Mouse (Mus musculus): Measurements from ENCODE around the gene Olfr1212. TPM values are rescaled to one million over a fixed set of nuclear protein-coding genes. Genes with fewer than 3 reads are reported as not detected.

Gene Olfr1212
- polyA plus RNA-seq (2015; fragmentation: Nextera tagmentation; extraction: Ambion mirVana), result not detected in 2 replicates

DNA sequence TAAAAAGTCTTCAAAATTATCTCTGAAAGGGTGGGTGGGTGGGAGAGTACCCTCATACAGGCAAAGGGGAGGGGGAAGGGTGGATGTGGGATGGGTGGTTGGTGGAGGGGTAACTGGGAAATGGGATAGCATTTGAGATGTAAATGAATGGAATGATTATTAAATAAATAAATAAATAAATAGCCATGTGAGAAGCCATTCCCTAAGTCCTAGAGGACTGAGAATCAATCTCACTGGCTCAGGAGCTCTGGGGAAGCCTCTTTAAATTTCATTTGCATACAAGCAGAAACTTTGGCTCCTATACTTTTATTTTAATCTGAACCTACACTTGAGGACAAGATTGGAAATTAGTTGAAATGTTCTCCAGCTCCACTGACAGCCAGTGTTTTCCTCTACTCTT lies at the start of gene Olfr1212:
Olfr1212 (plus strand) TSS at position 301 of the 400 bp plus-strand sequence.
- H3K9me3 ChIP-seq, result no peaks in the 10 kb centered on the region
- no peaks in the 10 kb centered on the region for H3K27me3 ChIP-seq (replicated peaks)
- no peak for ATAC-seq (replicated peaks)
- H3K27ac ChIP-seq, result no peak within 1 kb of the TSS
- no peaks in the 10 kb centered on the region for H3K36me3 ChIP-seq (replicated peaks)
- H3K4me2 ChIP-seq, result no peak within 1 kb of the TSS
- no peak within 1 kb of the TSS for H3K9ac ChIP-seq
- H3K4me1 ChIP-seq, result no peaks in the 10 kb centered on the region
- no peak within 1 kb of the TSS for H3K4me3 ChIP-seq

DNA sequence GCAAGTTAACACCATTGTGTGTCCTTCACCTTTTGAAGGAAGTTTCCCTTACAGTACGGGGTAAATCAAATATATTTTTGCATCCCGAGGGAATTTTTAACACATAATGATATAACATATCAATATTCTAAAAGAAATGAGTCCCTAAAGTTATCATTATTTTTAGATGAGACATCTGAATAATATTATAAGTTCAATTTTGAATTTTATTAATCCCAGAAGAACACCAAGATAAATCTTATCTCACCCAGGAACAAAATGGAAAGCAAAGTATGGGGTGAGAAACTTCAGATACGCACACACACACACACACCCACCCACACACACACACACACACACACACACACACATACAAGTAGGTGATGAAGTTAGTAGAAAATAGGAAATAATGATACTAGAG lies 38.7 kb upstream of the Olfr1212 start, which contains the start of gene Olfr1209:
Olfr1209 (minus strand) TSS at position 101 of the 400 bp plus-strand sequence.
- 95% methylated on average over 3 of the region's 3 CpGs for WGBS
- Histone ChIP-seq H3K9me3 (no peaks in the 10 kb centered on the region), H3K27me3 (replicated peaks) (no peaks in the 10 kb centered on the region), H3K36me3 (replicated peaks) (no peaks in the 10 kb centered on the region), H3K9ac (no peak within 1 kb of the TSS), H3K4me1 (no peaks in the 10 kb centered on the region), H3K4me3 (no peak within 1 kb of the TSS), H3K4me2 (no peak within 1 kb of the TSS), H3K27ac (no peak within 1 kb of the TSS)
- no peak for ATAC-seq (replicated peaks)

GRCm38 (mm10) chr2:88938011-88938410 lies 15.8 kb upstream of the Olfr1212 start, which contains the start of gene Olfr1211:
TSS of gene Olfr1211 (minus strand) at chr2:88938111.
- 94% methylated on average over 1 of the region's 1 CpGs for WGBS
- Histone ChIP-seq H3K27me3 (replicated peaks) (no peaks in the 10 kb centered on the region), H3K4me3 (no peak within 1 kb of the TSS), H3K4me1 (no peaks in the 10 kb centered on the region), H3K36me3 (replicated peaks) (no peaks in the 10 kb centered on the region), H3K27ac (no peak within 1 kb of the TSS), H3K9me3 (no peaks in the 10 kb centered on the region), H3K9ac (no peak within 1 kb of the TSS), H3K4me2 (no peak within 1 kb of the TSS)
- ATAC-seq (replicated peaks), result no peak

DNA sequence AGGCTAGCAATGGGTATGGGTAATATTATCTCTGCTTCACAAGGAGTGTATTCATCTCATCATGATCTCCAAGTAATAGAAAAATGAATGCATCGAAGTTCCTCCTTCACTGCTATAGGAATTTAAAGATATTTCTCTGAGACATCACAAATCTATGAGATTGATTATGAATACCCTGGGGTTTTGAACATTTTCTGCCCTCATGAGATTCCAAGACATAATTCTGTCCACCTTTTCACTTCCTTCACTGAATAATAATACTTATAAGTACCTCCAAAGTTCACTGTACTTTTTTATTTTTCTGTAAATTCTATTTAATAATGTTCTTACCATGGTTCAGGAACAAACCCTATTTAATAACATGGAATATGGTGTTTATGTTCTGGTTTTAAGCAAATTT lies 26.4 kb downstream of the Olfr1212 start, which contains the start of gene Gm13762:
Gm13762 (minus strand) TSS at position 101 of the 400 bp plus-strand sequence.
- Histone ChIP-seq H3K36me3 (replicated peaks) (no peaks in the 10 kb centered on the region), H3K27me3 (replicated peaks) (no peaks in the 10 kb centered on the region), H3K4me3 (no peak within 1 kb of the TSS), H3K4me2 (no peak within 1 kb of the TSS), H3K27ac (no peak within 1 kb of the TSS), H3K9ac (no peak within 1 kb of the TSS), H3K9me3 (no peaks in the 10 kb centered on the region), H3K4me1 (no peaks in the 10 kb centered on the region)
- no peak for ATAC-seq (replicated peaks)
- 80% methylated on average over 1 of the region's 1 CpGs for WGBS

- 81% methylated on average over 1 of the region's 1 CpGs for WGBS
- Histone ChIP-seq H3K27ac (no peak within 1 kb of the TSS), H3K4me3 (no peak within 1 kb of the TSS), H3K4me2 (no peak within 1 kb of the TSS), H3K27me3 (replicated peaks) (no peaks in the 10 kb centered on the region), H3K9ac (no peak within 1 kb of the TSS), H3K9me3 (no peaks in the 10 kb centered on the region), H3K36me3 (replicated peaks) (no peaks in the 10 kb centered on the region), H3K4me1 (no peaks in the 10 kb centered on the region)
- ATAC-seq (replicated peaks), result no peak
Measured at GRCm38 (mm10) chr2:88992553-88992952, 38.8 kb downstream of the Olfr1212 start, which contains the start of gene Olfr1214. TSS of gene Olfr1214 (minus strand) at chr2:88992653.

GRCm38 (mm10) chr2:89006873-89007272 lies 53.1 kb downstream of the Olfr1212 start, which contains the start of gene Olfr1215:
TSS of gene Olfr1215 (minus strand) at chr2:89006973.
- Histone ChIP-seq H3K4me2 (no peak within 1 kb of the TSS), H3K9ac (no peak within 1 kb of the TSS), H3K27me3 (replicated peaks) (no peaks in the 10 kb centered on the region), H3K4me3 (no peak within 1 kb of the TSS), H3K4me1 (no peaks in the 10 kb centered on the region), H3K27ac (no peak within 1 kb of the TSS), H3K9me3 (no peaks in the 10 kb centered on the region), H3K36me3 (replicated peaks) (no peaks in the 10 kb centered on the region)
- ATAC-seq (replicated peaks), result no peak
- WGBS, result 68% methylated on average over 2 of the region's 2 CpGs

Other genes with a start within 250 kb of the Olfr1212 start
- not detected in 2 replicates for gene Olfr1196, start 249.4 kb upstream of the Olfr1212 start, polyA plus RNA-seq (2015; fragmentation: Nextera tagmentation; extraction: Ambion mirVana)
- gene Olfr1197, start 221.6 kb upstream of the Olfr1212 start, polyA plus RNA-seq (2015; fragmentation: Nextera tagmentation; extraction: Ambion mirVana), result not detected in 2 replicates
- gene Olfr1198, start 202.6 kb upstream of the Olfr1212 start, polyA plus RNA-seq (2015; fragmentation: Nextera tagmentation; extraction: Ambion mirVana), result not detected in 2 replicates
- not detected in 2 replicates for gene Olfr1199, start 193.5 kb upstream of the Olfr1212 start, polyA plus RNA-seq (2015; fragmentation: Nextera tagmentation; extraction: Ambion mirVana)
- not detected in 2 replicates for gene Olfr1200, start 183.5 kb upstream of the Olfr1212 start, polyA plus RNA-seq (2015; fragmentation: Nextera tagmentation; extraction: Ambion mirVana)
- gene Olfr1201, start 160.9 kb upstream of the Olfr1212 start, polyA plus RNA-seq (2015; fragmentation: Nextera tagmentation; extraction: Ambion mirVana), result not detected in 2 replicates
- not detected in 2 replicates for gene Olfr1202, start 139.5 kb upstream of the Olfr1212 start, polyA plus RNA-seq (2015; fragmentation: Nextera tagmentation; extraction: Ambion mirVana)
- not detected in 2 replicates for gene Olfr1205, start 124.2 kb upstream of the Olfr1212 start, polyA plus RNA-seq (2015; fragmentation: Nextera tagmentation; extraction: Ambion mirVana)
- not detected in 2 replicates for gene Olfr1204, start 104.7 kb upstream of the Olfr1212 start, polyA plus RNA-seq (2015; fragmentation: Nextera tagmentation; extraction: Ambion mirVana)
- not detected in 2 replicates for gene Olfr1206, start 90.7 kb upstream of the Olfr1212 start, polyA plus RNA-seq (2015; fragmentation: Nextera tagmentation; extraction: Ambion mirVana)
- not detected in 2 replicates for gene Olfr1208, start 51.7 kb upstream of the Olfr1212 start, polyA plus RNA-seq (2015; fragmentation: Nextera tagmentation; extraction: Ambion mirVana)
- not detected in 2 replicates for gene Olfr1209, start 38.8 kb upstream of the Olfr1212 start, polyA plus RNA-seq (2015; fragmentation: Nextera tagmentation; extraction: Ambion mirVana)
- not detected in 2 replicates for gene Olfr1211, start 15.9 kb upstream of the Olfr1212 start, polyA plus RNA-seq (2015; fragmentation: Nextera tagmentation; extraction: Ambion mirVana)
- not detected in 2 replicates for gene Gm13762, start 26.3 kb downstream of the Olfr1212 start, polyA plus RNA-seq (2015; fragmentation: Nextera tagmentation; extraction: Ambion mirVana)
- not detected in 2 replicates for gene Olfr1214, start 38.7 kb downstream of the Olfr1212 start, polyA plus RNA-seq (2015; fragmentation: Nextera tagmentation; extraction: Ambion mirVana)
- gene Olfr1215, start 53.0 kb downstream of the Olfr1212 start, polyA plus RNA-seq (2015; fragmentation: Nextera tagmentation; extraction: Ambion mirVana), result not detected in 2 replicates
- gene Olfr1216, start 64.4 kb downstream of the Olfr1212 start, polyA plus RNA-seq (2015; fragmentation: Nextera tagmentation; extraction: Ambion mirVana), result not detected in 2 replicates
- not detected in 2 replicates for gene Olfr1217, start 78.1 kb downstream of the Olfr1212 start, polyA plus RNA-seq (2015; fragmentation: Nextera tagmentation; extraction: Ambion mirVana)
- not detected in 2 replicates for gene Olfr1218, start 107.2 kb downstream of the Olfr1212 start, polyA plus RNA-seq (2015; fragmentation: Nextera tagmentation; extraction: Ambion mirVana)
- gene Olfr1219, start 129.5 kb downstream of the Olfr1212 start, polyA plus RNA-seq (2015; fragmentation: Nextera tagmentation; extraction: Ambion mirVana), result not detected in 2 replicates
- gene Olfr1220, start 152.9 kb downstream of the Olfr1212 start, polyA plus RNA-seq (2015; fragmentation: Nextera tagmentation; extraction: Ambion mirVana), result not detected in 2 replicates
- gene Olfr1221, start 163.3 kb downstream of the Olfr1212 start, polyA plus RNA-seq (2015; fragmentation: Nextera tagmentation; extraction: Ambion mirVana), result not detected in 2 replicates
- not detected in 2 replicates for gene Olfr1222, start 179.1 kb downstream of the Olfr1212 start, polyA plus RNA-seq (2015; fragmentation: Nextera tagmentation; extraction: Ambion mirVana)
- gene Olfr1223, start 197.6 kb downstream of the Olfr1212 start, polyA plus RNA-seq (2015; fragmentation: Nextera tagmentation; extraction: Ambion mirVana), result not detected in 2 replicates
- not detected in 2 replicates for gene Olfr1224-ps1, start 210.1 kb downstream of the Olfr1212 start, polyA plus RNA-seq (2015; fragmentation: Nextera tagmentation; extraction: Ambion mirVana)
- not detected in 2 replicates for gene Olfr1225, start 220.7 kb downstream of the Olfr1212 start, polyA plus RNA-seq (2015; fragmentation: Nextera tagmentation; extraction: Ambion mirVana)
- not detected in 2 replicates for gene Olfr1226, start 246.1 kb downstream of the Olfr1212 start, polyA plus RNA-seq (2015; fragmentation: Nextera tagmentation; extraction: Ambion mirVana)